Mouse (Mus musculus) left cerebral cortex, adult 11 months (tissue): ENCODE data around the gene Brd1.

ENCODE experiments used
- DNase-seq: peaks from one replicate; pipeline ENCODE4 v3.0.0; 2022; ENCODE audit warnings: low spot score

The Brd1 gene

GRCm38 (mm10) chr15:88686725-88687124 is 47.3 kb downstream of the Brd1 start:
- DNase-seq: no peak

GRCm38 (mm10) chr15:88684039-88684438 is 50.0 kb downstream of the Brd1 start:
- no peak for DNase-seq

- DNase-seq: no peak
Observed at GRCm38 (mm10) chr15:88680931-88681330, 53.1 kb downstream of the Brd1 start.

- DNase-seq: no peak
Observed at GRCm38 (mm10) chr15:88677568-88677967, 56.5 kb downstream of the Brd1 start.

GRCm38 (mm10) chr15:88675998-88676397 is 58.0 kb downstream of the Brd1 start:
- no peak for DNase-seq

- DNase-seq: no peak
Observed at GRCm38 (mm10) chr15:88668693-88669092, 65.3 kb downstream of the Brd1 start.

GRCm38 (mm10) chr15:88667653-88668052 is 66.4 kb downstream of the Brd1 start:
- DNase-seq: no peak

DNA sequence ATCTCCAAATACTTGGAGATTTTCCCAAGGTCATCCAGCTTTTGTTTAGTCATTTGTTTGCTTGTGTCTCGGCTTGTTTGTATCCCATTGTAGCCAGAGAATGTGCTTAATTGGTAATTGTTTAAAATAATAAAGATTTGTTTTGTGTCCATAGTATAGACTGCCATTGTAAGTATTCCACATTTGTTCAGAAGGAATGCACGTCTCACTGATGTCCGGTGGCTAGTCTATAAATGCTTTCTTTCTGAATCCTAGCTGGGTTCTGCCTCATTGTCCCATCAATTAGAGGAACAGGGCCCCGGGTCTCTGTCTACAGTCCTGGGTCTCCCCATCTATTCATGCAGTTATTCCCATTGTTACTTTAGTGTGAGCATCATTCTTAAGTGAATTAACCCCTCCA is 68.2 kb downstream of the Brd1 start:
- DNase-seq: no peak

- DNase-seq: no peak
Observed at GRCm38 (mm10) chr15:88663041-88663440, 71.0 kb downstream of the Brd1 start.

GRCm38 (mm10) chr15:88662111-88662850 is 71.8 kb downstream of the Brd1 start:
- DNase-seq: no peak

- no peak for DNase-seq
Observed at GRCm38 (mm10) chr15:88661654-88662053, 72.4 kb downstream of the Brd1 start.

DNA sequence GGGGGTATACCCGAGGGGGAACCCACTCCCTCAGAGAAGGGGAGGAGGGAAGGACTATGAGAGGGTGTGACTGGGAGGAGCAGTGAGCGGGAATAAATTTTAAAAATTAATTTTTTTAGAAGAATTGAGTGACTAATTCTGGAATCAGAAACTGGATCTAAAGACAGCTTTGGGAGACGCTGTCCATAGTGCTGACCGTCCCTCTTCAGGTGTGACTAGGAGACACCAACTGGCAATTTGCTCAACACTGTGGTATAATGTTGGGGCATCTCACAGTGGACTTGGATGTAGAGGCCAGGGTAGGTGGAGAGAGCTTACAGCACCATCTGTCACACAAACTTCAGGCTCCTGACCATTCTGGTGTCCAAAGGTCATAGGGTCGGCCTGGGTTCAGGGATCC is 82.0 kb downstream of the Brd1 start:
- DNase-seq: no peak

DNA sequence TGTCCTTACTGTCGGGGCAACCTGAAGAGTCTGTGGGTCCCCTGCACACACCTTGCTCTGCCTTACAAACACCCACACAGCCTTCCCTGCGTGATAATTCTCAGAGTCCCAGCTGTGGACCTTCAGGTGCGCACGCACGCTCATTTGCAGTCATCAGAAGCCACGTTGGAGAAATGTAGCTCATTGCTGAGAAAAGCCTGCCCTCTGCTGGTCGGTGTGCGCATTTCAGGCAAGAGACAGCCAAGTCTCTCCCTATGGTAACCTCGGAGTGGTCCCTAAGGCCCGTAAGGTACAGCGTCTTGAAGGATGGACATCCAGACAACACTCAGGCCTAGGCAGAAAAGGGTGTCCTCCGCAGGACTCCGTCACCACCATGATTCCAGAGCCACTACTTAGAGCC is 83.0 kb downstream of the Brd1 start:
- peak; percentile 59 for DNase-seq
